11 mouse cellular contexts compared by ENCODE assay signal in the genomic region with DNA sequence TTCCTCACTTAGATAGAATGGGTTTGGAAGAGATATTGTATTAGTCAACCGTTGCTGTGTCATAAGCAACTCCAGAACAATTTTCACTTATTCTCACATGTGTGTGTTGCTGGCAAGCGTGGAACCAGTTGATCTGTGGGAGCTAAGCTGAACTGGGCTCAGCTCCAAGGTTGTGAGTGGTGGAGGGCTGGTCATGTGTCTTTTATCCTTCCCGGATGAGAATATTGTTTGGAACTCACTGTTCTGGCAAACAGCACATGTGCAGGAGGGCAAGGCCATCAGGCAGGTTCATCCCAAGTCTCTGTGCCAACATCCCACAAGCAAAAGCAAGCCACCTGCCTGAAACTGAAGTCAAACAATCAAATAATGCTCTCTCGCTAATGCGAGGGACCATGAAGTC.
A peak's percentile ranks its signal among the peaks of the same experiment; 100 is the strongest.
DNase-seq lines count a peak whose midpoint lies in the region; ATAC-seq and TF ChIP-seq lines count a peak whose summit lies in the region.
"Had no signal": no experiment of that assay in that cellular context is flagged by ENCODE, and none has a peak within 500 bp of the region (broad histone marks: within the 10 kb centered on the region; RNA-seq: fewer than 3 reads in every experiment).

No protein-coding gene starts in this region.

- TF ChIP-seq CTCF in liver, adult 2 months (IDR thresholded peaks at IDR 0.05; ENCODE audit: low read depth, low read length) = no peak

- no peaks in the 10 kb centered on the region for H3K79me2 ChIP-seq in liver, adult 2 months (ENCODE audit: control insufficient read depth, insufficient read depth, low read length)

- no peak for TF ChIP-seq POLR2A in liver, adult 2 months (IDR thresholded peaks at IDR 0.05; ENCODE audit: extremely low read depth, insufficient read depth, low read length)

- ATAC-seq in heart, embryonic 11.5 days (replicated peaks; ENCODE audit: insufficient number of reproducible peaks, low FRiP score, low TSS enrichment) = no peak
- ATAC-seq in liver, embryonic 11.5 days (replicated peaks; ENCODE audit: low FRiP score) = no peak
- ATAC-seq in intestine, embryonic 15.5 days = no peak
- ATAC-seq: liver, embryonic 12.5 days; midbrain, embryonic 15.5 days had no signal

- H3K9me3 ChIP-seq in heart, embryonic 11.5 days (replicated peaks; ENCODE audit: control insufficient read depth, low read length) = no peaks in the 10 kb centered on the region
- H3K9me3 ChIP-seq in liver, embryonic 11.5 days (ENCODE audit: control insufficient read depth, low read length) = no peaks in the 10 kb centered on the region
- no peaks in the 10 kb centered on the region for H3K9me3 ChIP-seq in intestine, embryonic 15.5 days
- H3K9me3 ChIP-seq: liver, embryonic 12.5 days; midbrain, embryonic 15.5 days; stomach, embryonic 15.5 days had no signal

- H3K27ac ChIP-seq in heart, embryonic 11.5 days (ENCODE audit: low read depth, low read length) = no peak overlapping the region
- no peak overlapping the region for H3K27ac ChIP-seq in liver, adult 2 months (replicated peaks; ENCODE audit: insufficient read depth, low read depth, low read length)
- no peak overlapping the region for H3K27ac ChIP-seq in liver, embryonic 11.5 days (ENCODE audit: low read depth, low read length)
- no peak overlapping the region for H3K27ac ChIP-seq in intestine, embryonic 15.5 days
- H3K27ac ChIP-seq: liver, embryonic 12.5 days; midbrain, embryonic 15.5 days; stomach, embryonic 15.5 days had no signal

- DNase-seq in heart, adult 11 months = peak; percentile 94
- DNase-seq in liver, adult 2 months (ENCODE audit: extremely low read depth, low read depth, low spot score) = peak; percentile 85
- DNase-seq in liver, embryonic 11.5 days (ENCODE audit: low spot score) = no peak
- DNase-seq in gastrocnemius, postnatal 25 days = peak; percentile 9
- peak; percentile 10 for DNase-seq in lung, postnatal 36 days
- DNase-seq in thymus, postnatal 14 days = no peak

- WGBS in heart, embryonic 11.5 days (ENCODE audit: insufficient replicate concordance) = 88% methylated on average over 5 of the region's 5 CpGs
- 31% methylated on average over 5 of the region's 5 CpGs for WGBS in liver, adult 2 months
- 85% methylated on average over 5 of the region's 5 CpGs for WGBS in liver, embryonic 11.5 days
- 73% methylated on average over 5 of the region's 5 CpGs for whole genome bisulfite sequencing in intestine, embryonic 15.5 days

- H3K27me3 ChIP-seq in heart, embryonic 11.5 days (ENCODE audit: control insufficient read depth, insufficient read depth, low read length) = no peaks in the 10 kb centered on the region
- no peaks in the 10 kb centered on the region for H3K27me3 ChIP-seq in liver, adult 2 months (ENCODE audit: control insufficient read depth, insufficient read depth, low read length)
- H3K27me3 ChIP-seq in liver, embryonic 11.5 days (replicated peaks; ENCODE audit: control insufficient read depth, insufficient read depth, low read length) = no peaks in the 10 kb centered on the region
- H3K27me3 ChIP-seq in intestine, embryonic 15.5 days (replicated peaks) = no peaks in the 10 kb centered on the region
- H3K27me3 ChIP-seq: liver, embryonic 12.5 days; midbrain, embryonic 15.5 days; stomach, embryonic 15.5 days had no signal

- no peak overlapping the region for H3K9ac ChIP-seq in heart, embryonic 11.5 days (ENCODE audit: low read depth, low read length)
- no peak overlapping the region for H3K9ac ChIP-seq in liver, adult 2 months (ENCODE audit: low read depth, low read length)
- no peak overlapping the region for H3K9ac ChIP-seq in liver, embryonic 11.5 days (ENCODE audit: low read depth, low read length)
- no peak overlapping the region for H3K9ac ChIP-seq in intestine, embryonic 15.5 days
- H3K9ac ChIP-seq: liver, embryonic 12.5 days; midbrain, embryonic 15.5 days; stomach, embryonic 15.5 days had no signal

- no peaks in the 10 kb centered on the region for H3K36me3 ChIP-seq in heart, embryonic 11.5 days (ENCODE audit: control insufficient read depth, insufficient read depth, low read length)
- no peaks in the 10 kb centered on the region for H3K36me3 ChIP-seq in liver, adult 2 months (ENCODE audit: control insufficient read depth, insufficient read depth, low read length)
- no peaks in the 10 kb centered on the region for H3K36me3 ChIP-seq in liver, embryonic 11.5 days (ENCODE audit: control insufficient read depth, insufficient read depth, low read length)
- no peaks in the 10 kb centered on the region for H3K36me3 ChIP-seq in intestine, embryonic 15.5 days
- H3K36me3 ChIP-seq: liver, embryonic 12.5 days; midbrain, embryonic 15.5 days; stomach, embryonic 15.5 days had no signal

- no peak overlapping the region for H3K4me3 ChIP-seq in heart, embryonic 11.5 days (ENCODE audit: low read depth, low read length)
- H3K4me3 ChIP-seq in liver, adult 2 months (ENCODE audit: insufficient read depth, low read depth, low read length) = no peak overlapping the region
- no peak overlapping the region for H3K4me3 ChIP-seq in liver, embryonic 11.5 days (ENCODE audit: low read depth, low read length)
- no peak overlapping the region for H3K4me3 ChIP-seq in intestine, embryonic 15.5 days (replicated peaks)
- H3K4me3 ChIP-seq: liver, embryonic 12.5 days; midbrain, embryonic 15.5 days; stomach, embryonic 15.5 days had no signal

- no peak overlapping the region for H3K4me2 ChIP-seq in heart, embryonic 11.5 days
- no peak overlapping the region for H3K4me2 ChIP-seq in liver, embryonic 11.5 days
- no peak overlapping the region for H3K4me2 ChIP-seq in intestine, embryonic 15.5 days (replicated peaks)
- H3K4me2 ChIP-seq: liver, embryonic 12.5 days; midbrain, embryonic 15.5 days; stomach, embryonic 15.5 days had no signal

- 0 out of 2 replicates have a peak, but pooled peaks cover 2% of the 10 kb centered on the region for H3K4me1 ChIP-seq in heart, embryonic 11.5 days (ENCODE audit: control insufficient read depth, insufficient read depth, low read length)
- 0 out of 2 replicates have a peak, but pooled peaks cover 2% of the 10 kb centered on the region for H3K4me1 ChIP-seq in liver, adult 2 months (ENCODE audit: control insufficient read depth, insufficient read depth, low read length)
- H3K4me1 ChIP-seq in liver, embryonic 11.5 days (replicated peaks; ENCODE audit: control insufficient read depth, insufficient read depth, low read length) = no peaks in the 10 kb centered on the region
- no peaks in the 10 kb centered on the region for H3K4me1 ChIP-seq in intestine, embryonic 15.5 days (replicated peaks)
- H3K4me1 ChIP-seq: liver, embryonic 12.5 days; midbrain, embryonic 15.5 days; stomach, embryonic 15.5 days had no signal

Comparison
In these comparisons a context has a peak if more than half of its experiments do, and no peak if none do; other contexts are left out.
1. DNase-seq: peak in heart, adult 11 months (single experiment), liver, adult 2 months (single experiment), gastrocnemius, postnatal 25 days (single experiment) and lung, postnatal 36 days (single experiment); none in liver, embryonic 11.5 days (single experiment) and thymus, postnatal 14 days (single experiment).